Mouse (Mus musculus): ENCODE results near the gene Zfp334. TPM values are rescaled to one million over a fixed set of nuclear protein-coding genes. Genes with fewer than 3 reads are reported as not detected.

Zfp334 gene
- polyA plus RNA-seq (2012; rRNA removed) = 0.75 and 0.89 TPM in 2 replicates

DNA sequence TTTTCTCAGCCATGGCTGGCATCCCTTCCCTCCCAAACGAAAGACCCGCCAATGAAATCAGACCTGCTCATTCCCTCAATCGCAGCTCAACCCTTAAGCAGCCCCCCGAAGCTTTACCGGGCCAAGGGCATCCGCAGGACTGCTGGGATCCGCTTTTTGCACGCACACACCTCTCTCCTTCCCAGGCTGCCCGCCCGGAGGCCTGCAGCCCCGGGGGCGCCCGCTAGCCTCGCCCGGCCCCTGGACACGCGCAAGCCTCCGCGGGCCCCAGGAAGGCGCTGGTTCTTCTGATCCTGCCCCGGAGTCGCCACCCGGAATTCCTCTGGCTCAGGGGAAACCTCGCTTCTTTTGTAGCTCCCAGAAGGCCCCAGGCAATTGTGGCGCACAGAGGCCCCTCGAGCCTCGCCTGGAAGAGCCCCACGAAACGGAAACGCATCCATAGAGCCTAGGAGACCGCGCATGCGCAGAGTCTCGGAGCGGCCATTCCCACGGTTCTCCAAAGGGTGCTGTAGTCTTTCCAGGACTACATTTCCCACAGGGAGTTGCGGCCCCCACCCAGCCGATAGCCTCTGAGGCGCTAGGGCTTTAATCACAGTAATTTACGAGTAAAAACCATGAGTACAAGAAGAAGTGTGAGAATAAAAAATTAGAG is at the start of gene Zfp334:
Gene Zfp334, minus strand, starts transcription at position 416 of the 652 bp plus-strand sequence.

DNA sequence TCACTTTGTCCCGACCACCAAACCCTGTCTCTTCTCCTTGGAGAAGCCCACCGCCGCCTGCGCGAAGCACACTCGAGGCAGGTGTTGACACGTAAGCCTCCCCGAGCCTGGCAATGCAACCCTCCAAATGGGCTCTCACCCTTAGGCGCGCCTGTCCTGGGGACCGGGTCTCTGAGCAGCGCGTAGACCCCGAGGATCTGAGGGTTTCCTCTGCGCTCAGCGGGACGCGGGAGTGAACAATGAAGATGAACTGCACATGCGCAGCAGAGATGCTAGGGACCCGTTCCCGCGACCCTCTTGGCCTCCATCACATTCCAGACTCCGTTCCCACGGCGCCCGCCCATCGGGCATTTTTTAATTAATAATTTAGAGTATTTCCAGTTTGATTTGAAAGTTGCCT is 19.6 kb downstream of the Zfp334 start, which contains the start of gene Zfp663:
Gene Zfp663, minus strand, starts transcription at position 234 of the 400 bp plus-strand sequence.

DNA sequence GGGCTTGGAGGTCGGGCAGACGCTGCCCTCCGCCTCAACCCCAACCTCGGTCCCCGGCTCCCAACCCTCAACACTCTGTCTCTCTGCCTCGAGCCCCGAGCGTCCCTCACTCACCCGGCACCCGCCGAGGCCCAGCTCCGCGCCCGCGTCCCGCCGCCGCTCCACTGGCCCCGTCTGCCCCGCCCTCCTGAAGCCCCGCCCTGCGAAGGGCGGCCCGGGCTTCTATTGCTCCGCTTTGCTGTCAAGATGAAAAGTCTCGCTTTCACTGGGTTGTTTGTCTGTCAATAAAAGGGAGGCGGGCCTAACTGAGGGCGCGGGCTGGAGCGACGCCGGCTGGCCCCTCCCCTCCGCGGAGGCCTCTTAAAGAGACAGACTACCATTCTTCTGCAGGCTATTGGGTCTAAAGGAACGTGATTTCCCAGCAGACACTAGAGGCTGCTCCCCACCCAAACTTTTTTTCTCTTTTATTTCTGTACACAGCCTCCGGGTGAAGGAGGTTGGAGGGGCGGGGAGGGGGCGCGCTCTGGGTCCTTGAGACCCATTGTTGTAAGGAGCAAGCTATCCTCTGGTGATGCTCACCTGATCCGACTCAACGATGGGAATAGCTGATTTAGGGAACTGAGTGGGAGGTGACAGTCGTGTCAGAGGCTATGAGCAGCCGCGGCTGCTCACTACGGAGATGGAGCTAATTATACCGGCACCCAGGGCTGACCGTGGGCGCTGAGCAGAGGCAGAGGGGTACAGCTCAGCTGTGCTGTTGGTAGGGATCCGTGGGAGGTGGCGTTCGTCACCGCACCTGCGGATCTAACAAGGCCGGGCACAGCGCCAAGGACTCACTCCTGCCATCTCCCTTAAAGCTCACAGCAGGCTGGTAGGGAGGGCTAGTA is 61.5 kb downstream of the Zfp334 start, which contains the start of gene Elmo2:
Gene Elmo2, minus strand, starts transcription at position 176 of the 887 bp plus-strand sequence.

Other genes starting within 250 kb of the Zfp334 start
- under 0.01 TPM in 1 of 2 replicates, not detected in the other for gene Cdh22, start 153.4 kb downstream of the Zfp334 start, polyA plus RNA-seq (2012; rRNA removed)
- gene Slc35c2, start 100.4 kb downstream of the Zfp334 start, polyA plus RNA-seq (2012; rRNA removed) = 16.6 and 21.7 TPM in 2 replicates
- 8.1 and 10.7 TPM in 2 replicates for gene Elmo2, start 61.8 kb downstream of the Zfp334 start, polyA plus RNA-seq (2012; rRNA removed)
- 0.02 and 0.06 TPM in 2 replicates for gene Zfp663, start 19.5 kb downstream of the Zfp334 start, polyA plus RNA-seq (2012; rRNA removed)
- 0.80 and 0.92 TPM in 2 replicates for gene Ocstamp, start 12.1 kb upstream of the Zfp334 start, polyA plus RNA-seq (2012; rRNA removed)
- 3.1 and 3.6 TPM in 2 replicates for gene Slc13a3, start 85.0 kb upstream of the Zfp334 start, polyA plus RNA-seq (2012; rRNA removed)
- gene Trp53rka, start 105.1 kb upstream of the Zfp334 start, polyA plus RNA-seq (2012; rRNA removed) = 7.0 and 8.0 TPM in 2 replicates
- 0.15 and 0.21 TPM in 2 replicates for gene Slc2a10, start 115.5 kb upstream of the Zfp334 start, polyA plus RNA-seq (2012; rRNA removed)
- 0.20 and 0.29 TPM in 2 replicates for gene Eya2, start 206.8 kb upstream of the Zfp334 start, polyA plus RNA-seq (2012; rRNA removed)

Measured in liver, embryonic 14 days (tissue).